8 mouse cellular contexts compared by ENCODE assay signal in the genomic region with DNA sequence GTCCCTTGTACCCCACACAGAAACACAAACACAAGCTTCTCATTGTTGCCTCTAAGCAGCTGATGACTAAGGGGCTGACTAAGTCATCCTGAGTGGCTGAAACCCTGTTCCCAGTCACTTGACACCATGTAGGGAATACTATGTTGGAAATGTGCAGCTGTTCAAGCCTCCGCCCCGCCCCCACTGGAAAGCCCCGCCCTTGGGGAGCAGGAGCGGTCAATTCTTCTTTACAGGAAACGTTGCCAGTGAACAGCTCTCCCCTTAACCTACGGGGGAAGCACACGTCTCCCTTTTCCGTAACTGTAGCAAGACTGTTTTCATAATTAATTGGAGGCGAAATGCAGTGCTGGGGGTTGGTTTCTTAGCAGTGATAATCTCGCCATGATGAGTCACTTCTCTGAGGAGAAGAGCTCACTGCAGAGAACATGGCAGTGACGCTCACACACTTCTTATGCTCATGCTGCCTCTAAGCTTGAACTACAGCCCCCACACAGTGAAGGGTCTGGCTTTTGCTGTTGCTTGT. TPM values are rescaled to one million over a fixed set of nuclear protein-coding genes. Genes with fewer than 3 reads are reported as not detected.
DNase-seq lines count a peak whose midpoint lies in the region; ATAC-seq and TF ChIP-seq lines count a peak whose summit lies in the region.

No protein-coding gene starts in this region.

- H3K9ac ChIP-seq in hindbrain, embryonic 13.5 days: peak overlapping the region; percentile 60
- H3K9ac ChIP-seq in lung, embryonic 16.5 days (ENCODE audit: low read length): peak overlapping the region; percentile 42

- peaks cover 18% of the 10 kb centered on the region for H3K4me1 ChIP-seq in G1E (ENCODE audit: insufficient read depth, low read depth, low read length)
- peaks cover 13% of the 10 kb centered on the region for H3K4me1 ChIP-seq in hindbrain, embryonic 13.5 days (replicated peaks)
- peaks cover 12% of the 10 kb centered on the region for H3K4me1 ChIP-seq in lung, embryonic 16.5 days (replicated peaks; ENCODE audit: control insufficient read depth, insufficient read depth, low read length)

- peak overlapping the region; percentile 41; the same call in 1 of the 2 replicates for H3K27ac ChIP-seq in hindbrain, embryonic 13.5 days
- peak overlapping the region; percentile 40 for H3K27ac ChIP-seq in lung, embryonic 16.5 days (ENCODE audit: low read length)

- DNase-seq in G1E (ENCODE audit: low spot score): peak; percentile 29
- DNase-seq in c-Kit-positive CD71-positive TER-119-negative erythroid progenitor cells, embryonic 14.5 days (ENCODE audit: low read depth): peak; percentile 13
- peak; percentile 37 to 49 for DNase-seq in frontal cortex, postnatal 25 days (ENCODE audit: low spot score in 2 of 2)
- DNase-seq in layer of hippocampus, postnatal 10 days (ENCODE audit: low spot score in 2 of 2): peak; percentile 62 to 65
- peak; percentile 44 for DNase-seq in ovary, postnatal 14 days (ENCODE audit: low spot score)
- DNase-seq in urinary bladder, postnatal 14 days (ENCODE audit: low spot score): peak; percentile 83

- peak; percentile 52 for ATAC-seq in G1E (ENCODE audit: extremely low read depth, insufficient number of reproducible peaks, low FRiP score, poor library complexity, severe bottlenecking)
- ATAC-seq in hindbrain, embryonic 13.5 days (ENCODE audit: low FRiP score): peak; percentile 79
- peak; percentile 89 for ATAC-seq in lung, embryonic 16.5 days (ENCODE audit: low read depth)

- H3K9me3 ChIP-seq in G1E (replicated peaks): no peaks in the 10 kb centered on the region
- no peaks in the 10 kb centered on the region for H3K9me3 ChIP-seq in hindbrain, embryonic 13.5 days
- no peaks in the 10 kb centered on the region for H3K9me3 ChIP-seq in lung, embryonic 16.5 days (ENCODE audit: control insufficient read depth, low read length)

- TF ChIP-seq CTCF in G1E (IDR thresholded peaks at IDR 0.05; ENCODE audit: low read depth, low read length): no peak

- peak overlapping the region; percentile 41; the same call in 1 of the 2 replicates for H3K4me3 ChIP-seq in G1E (ENCODE audit: low read depth, low read length)
- peak overlapping the region; percentile 34 for H3K4me3 ChIP-seq in hindbrain, embryonic 13.5 days
- peak overlapping the region; percentile 41 for H3K4me3 ChIP-seq in lung, embryonic 16.5 days (ENCODE audit: low read length)

- peak overlapping the region; percentile 51 for H3K4me2 ChIP-seq in hindbrain, embryonic 13.5 days
- peak overlapping the region; percentile 51 for H3K4me2 ChIP-seq in lung, embryonic 16.5 days (ENCODE audit: low read depth, low read length)

- H3K27me3 ChIP-seq in G1E (ENCODE audit: insufficient read depth, low read length): peaks cover 12% of the 10 kb centered on the region
- H3K27me3 ChIP-seq in hindbrain, embryonic 13.5 days: no peaks in the 10 kb centered on the region
- H3K27me3 ChIP-seq in lung, embryonic 16.5 days (ENCODE audit: control insufficient read depth, insufficient read depth, low read depth, low read length): no peaks in the 10 kb centered on the region

- WGBS in hindbrain, embryonic 13.5 days: 21% methylated on average over 11 of the region's 11 CpGs
- WGBS in lung, embryonic 16.5 days: 2% methylated on average over 11 of the region's 11 CpGs

- H3K36me3 ChIP-seq in G1E (replicated peaks): no peaks in the 10 kb centered on the region
- no peaks in the 10 kb centered on the region for H3K36me3 ChIP-seq in hindbrain, embryonic 13.5 days
- no peaks in the 10 kb centered on the region for H3K36me3 ChIP-seq in lung, embryonic 16.5 days (ENCODE audit: control insufficient read depth, insufficient read depth, low read length)

RNA-seq across cellular contexts. Expression of a gene that starts 27.7 kb away (rescaled TPM):
- total RNA-seq in G1E (2014; fragmentation: Nextera tagmentation) (53.0 and 72.6 TPM in 2 replicates), G1E (2017) (45.0 and 46.9 TPM in 2 replicates)
- polyA plus RNA-seq in G1E (2012): 2.7 and 3.1 TPM in 2 replicates
- 295 and 300 TPM in 2 replicates for polyA plus RNA-seq in hindbrain, embryonic 13.5 days (2015; fragmentation: Nextera tagmentation; extraction: Ambion mirVana)
- total RNA-seq in layer of hippocampus, postnatal 10 days (2021): 100 to 1,000 TPM; 174 to 184 TPM
- 175 and 182 TPM in 2 replicates for polyA plus RNA-seq in lung, embryonic 16.5 days (2015; fragmentation: Nextera tagmentation; extraction: Ambion mirVana)

RNA-seq across cellular contexts. Expression of a gene that starts 39.5 kb away (rescaled TPM):
- total RNA-seq in G1E (2014; fragmentation: Nextera tagmentation): 74.0 and 80.4 TPM in 2 replicates
- total RNA-seq in G1E (2017): 162 and 188 TPM in 2 replicates
- polyA plus RNA-seq in G1E (2012): 14.0 and 17.5 TPM in 2 replicates
- 178 and 201 TPM in 2 replicates for polyA plus RNA-seq in hindbrain, embryonic 13.5 days (2015; fragmentation: Nextera tagmentation; extraction: Ambion mirVana)
- 10 to 100 TPM; 55.2 to 58.1 TPM for total RNA-seq in layer of hippocampus, postnatal 10 days (2021)
- polyA plus RNA-seq in lung, embryonic 16.5 days (2015; fragmentation: Nextera tagmentation; extraction: Ambion mirVana): 165 and 180 TPM in 2 replicates

Comparison
In these comparisons a context has a peak if more than half of its experiments do, and no peak if none do; other contexts are left out.
1. Peak in every context shown above with its lines: DNase-seq, ATAC-seq, H3K4me3 ChIP-seq and H3K27ac ChIP-seq.
2. DNase-seq: peak in every context shown above with its lines; median percentile 83 in urinary bladder, postnatal 14 days; 64 in layer of hippocampus, postnatal 10 days; 44 in ovary, postnatal 14 days; 43 in frontal cortex, postnatal 25 days; 29 in G1E; 13 in c-Kit-positive CD71-positive TER-119-negative erythroid progenitor cells, embryonic 14.5 days.
3. RNA of a gene that starts 27.7 kb away (polyA plus RNA-seq): 295 to 300 TPM in hindbrain, embryonic 13.5 days and 175 to 182 TPM in lung, embryonic 16.5 days; 2.7 to 3.1 TPM in G1E; every median in the first group is over 10 times any median in the second.